Mouse (Mus musculus) lung, embryonic 15.5 days (tissue): ENCODE measurements around the gene Clip3. TPM values are rescaled to one million over a fixed set of nuclear protein-coding genes. Genes with fewer than 3 reads are reported as not detected.
A peak's percentile ranks its signal among the peaks of the same experiment; 100 is the strongest.

ENCODE experiments used
- ATAC-seq: fragments of 200-750 bp; cut with Nextera tagmentation; 2 replicates; pipeline ENCODE4 v1.8.0; 2017; ENCODE audit warnings: moderate number of reproducible peaks, borderline replicate concordance; ENCODE audit not compliant: low FRiP score, low TSS enrichment; ENCODE audit errors: extremely low read depth
- H3K27ac ChIP-seq: fragments of 300-500 bp; sonication (generic); 2 replicates; pipeline ENCODE4 v1.5.1; 2015; ENCODE audit warnings: moderate library complexity, mild to moderate bottlenecking, inconsistent platforms
- H3K27me3 ChIP-seq: fragments of 300-500 bp; sonication (generic); 2 replicates; pipeline ENCODE4 v1.6.1; 2015; ENCODE audit warnings: inconsistent platforms
- H3K36me3 ChIP-seq: fragments of 300-500 bp; sonication (generic); 2 replicates; pipeline ENCODE4 v1.6.1; 2015; ENCODE audit warnings: inconsistent platforms
- H3K4me1 ChIP-seq: fragments of 300-500 bp; sonication (generic); 2 replicates; pipeline ENCODE4 v1.6.1; 2015; ENCODE audit warnings: inconsistent platforms
- H3K4me2 ChIP-seq: fragments of 300-500 bp; sonication (generic); 2 replicates; pipeline ENCODE4 v1.6.1; 2015; ENCODE audit warnings: inconsistent platforms, mild to moderate bottlenecking, moderate library complexity
- H3K4me3 ChIP-seq: fragments of 300-500 bp; sonication (generic); 2 replicates; pipeline ENCODE4 v1.5.1; 2015; ENCODE audit warnings: mild to moderate bottlenecking, inconsistent platforms
- H3K9ac ChIP-seq: fragments of 300-500 bp; sonication (generic); 2 replicates; pipeline ENCODE4 v1.6.1; 2015; ENCODE audit warnings: inconsistent platforms
- H3K9me3 ChIP-seq: fragments of 300-500 bp; sonication (generic); 2 replicates; pipeline ENCODE4 v1.6.1; 2016; ENCODE audit warnings: inconsistent platforms
- WGBS: fragments of 180-500 bp; shearing (Covaris S2); methylation state at CpG from one replicate; pipeline ENCODE4 v1.1.7; 2015; 5-methylcytosine and 5-hydroxymethylcytosine counted together
- polyA plus RNA-seq: library from polyadenylated mRNA; unstranded; fragments of >200 nt; fragmentation: Nextera tagmentation; extraction: Ambion mirVana; gene quantifications from 2 replicates; pipeline ENCODE4 v1.2.1, GENCODE M21; 2015

Gene Clip3
- polyA plus RNA-seq: 18.6 and 18.8 TPM in 2 replicates

DNA sequence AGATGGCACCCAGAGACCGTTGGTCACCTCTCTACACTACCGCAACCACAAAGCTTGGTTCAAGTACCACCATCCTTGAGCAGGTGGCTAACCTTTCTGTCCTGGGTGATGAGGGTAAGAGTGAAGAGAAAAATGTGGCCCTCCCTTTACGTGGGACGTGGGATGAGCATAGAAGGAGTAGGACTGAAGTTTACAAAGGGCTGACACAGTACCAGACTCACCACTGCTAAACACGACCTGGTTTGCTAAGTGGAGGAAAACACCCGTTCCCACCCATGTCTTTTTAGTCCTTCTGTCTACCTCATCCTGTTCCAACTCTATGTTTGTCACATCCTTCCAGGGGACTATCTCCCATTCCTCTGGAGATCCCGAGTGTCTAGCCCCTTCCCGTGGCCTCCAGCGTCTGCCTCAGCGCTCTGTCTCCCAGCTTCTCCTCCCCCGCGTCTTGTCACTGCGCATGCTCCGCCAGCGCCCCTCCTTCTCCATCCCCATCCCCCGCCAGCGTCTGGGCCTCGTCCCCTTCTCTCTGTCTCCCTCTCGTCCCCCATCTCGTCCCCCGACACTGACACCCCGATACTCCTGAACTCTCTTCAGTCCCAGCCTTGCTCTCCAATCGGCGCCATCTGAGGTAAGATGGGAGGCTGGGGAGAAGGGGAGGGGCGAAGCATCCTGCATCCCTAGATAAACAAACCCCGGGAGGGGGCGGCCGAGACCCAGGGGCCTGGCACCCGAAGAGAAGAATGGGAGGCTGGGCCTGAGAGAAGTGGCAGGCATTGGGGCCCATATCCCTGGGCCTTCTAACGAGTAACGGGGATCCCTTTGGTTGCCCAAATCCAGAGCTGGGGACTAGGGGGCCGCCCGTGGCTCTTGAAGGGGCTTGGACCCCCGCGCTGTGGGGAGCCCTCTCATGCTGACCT is at the start of gene Clip3:
Gene Clip3, plus strand, starts transcription at position 514 of the 917 bp plus-strand sequence.
- WGBS: 7% methylated on average over 35 of the region's 35 CpGs
- Histone ChIP-seq H3K27ac (no peak within 1 kb of the TSS), H3K9ac (peak within 1 kb of the TSS; percentile 50)

DNA sequence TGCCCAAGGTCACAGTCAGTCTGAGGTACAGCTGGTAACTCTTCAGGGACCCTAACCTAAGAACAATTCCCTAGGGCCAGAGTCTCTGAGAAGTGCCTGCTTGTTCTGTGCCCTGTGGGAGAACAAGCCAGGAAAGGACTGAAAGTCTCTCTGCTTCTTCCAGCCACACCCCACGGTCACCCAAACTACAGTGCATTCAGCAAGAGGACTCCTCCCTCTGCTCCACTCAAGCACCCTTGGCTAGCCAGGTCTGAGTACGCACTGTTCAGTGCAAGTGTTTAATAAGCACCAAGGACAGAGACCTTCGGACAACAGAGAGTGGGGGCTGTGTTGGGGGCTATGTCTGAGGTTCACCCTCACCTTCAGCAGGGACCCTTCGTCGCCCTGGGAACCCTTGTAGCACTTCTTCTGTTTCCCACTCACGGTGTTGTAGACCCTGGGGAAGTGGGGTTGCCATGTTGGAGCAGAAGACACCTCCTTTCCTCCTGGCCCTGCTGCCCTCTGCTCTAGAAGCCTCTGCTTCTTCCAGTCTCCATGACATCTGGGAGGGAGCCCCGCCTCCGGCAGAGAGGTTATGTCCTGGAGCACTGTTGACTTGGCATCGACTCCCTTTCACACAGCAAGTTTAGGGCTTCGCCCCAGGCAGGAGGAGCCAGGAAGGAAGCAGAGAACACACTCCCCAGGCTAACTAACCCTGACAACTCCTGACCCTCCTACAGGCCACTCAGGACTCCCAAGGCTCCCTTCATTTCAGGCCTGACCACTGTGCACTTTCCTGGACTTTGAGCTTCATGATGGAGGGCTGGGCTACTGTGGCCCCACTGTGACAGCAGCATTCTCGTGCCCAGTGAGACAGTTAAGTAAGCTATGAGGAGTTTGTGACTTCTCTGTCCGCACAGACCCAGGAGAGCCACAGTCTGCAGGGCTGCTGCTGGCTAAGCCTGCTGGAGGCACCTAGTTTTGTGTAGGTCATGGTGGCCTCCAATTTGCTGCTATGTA is 39.3 kb upstream of the Clip3 start:
- ATAC-seq: peak; percentile 39; the same call in 1 of the 2 replicates

More for the DNA sequence above, at the start of gene Clip3:
- H3K4me2 ChIP-seq: peak within 1 kb of the TSS; percentile 59
- no peaks in the 10 kb centered on the region for H3K36me3 ChIP-seq
- ATAC-seq: peak; percentile 85; the same call in 1 of the 2 replicates
- no peaks in the 10 kb centered on the region for H3K9me3 ChIP-seq
- H3K4me3 ChIP-seq: peak within 1 kb of the TSS; percentile 62
- H3K4me1 ChIP-seq: no peaks in the 10 kb centered on the region; the same call in none of the 2 replicates
- H3K27me3 ChIP-seq: no peaks in the 10 kb centered on the region

DNA sequence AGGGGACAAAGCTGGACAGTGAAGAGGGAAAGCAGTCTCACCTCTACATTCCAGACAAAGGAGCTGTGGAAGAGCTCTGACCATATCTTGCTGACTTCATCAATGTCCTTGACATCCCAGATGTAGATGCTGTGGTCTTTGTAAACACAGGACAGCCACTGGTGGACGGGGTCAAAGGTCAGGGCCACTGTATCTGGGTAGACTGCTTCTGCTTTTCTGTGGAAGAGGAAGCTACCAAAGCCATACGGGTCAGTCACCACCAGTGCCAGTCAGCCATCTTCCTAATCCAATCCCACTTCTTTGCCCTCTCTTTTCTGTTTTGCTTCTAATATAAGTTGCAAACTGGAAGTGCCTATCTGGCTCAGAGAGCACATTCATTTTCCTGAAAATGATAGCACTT is 26.5 kb upstream of the Clip3 start:
- Histone ChIP-seq H3K27me3 (no peaks in the 10 kb centered on the region), H3K4me2 (no peak overlapping the region), H3K9me3 (no peaks in the 10 kb centered on the region), H3K36me3 (peaks cover 29% of the 10 kb centered on the region), H3K9ac (no peak overlapping the region), H3K4me3 (no peak overlapping the region), H3K4me1 (no peaks in the 10 kb centered on the region), H3K27ac (no peak overlapping the region)
- WGBS: 61% methylated on average over 2 of the region's 2 CpGs
- ATAC-seq: no peak

More for the DNA sequence above, 39.3 kb upstream of the Clip3 start:
- no peak overlapping the region for H3K4me3 ChIP-seq
- WGBS: 72% methylated on average over 12 of the region's 12 CpGs
- no peak overlapping the region for H3K9ac ChIP-seq
- H3K27me3 ChIP-seq: no peaks in the 10 kb centered on the region
- no peak overlapping the region for H3K27ac ChIP-seq
- H3K4me2 ChIP-seq: no peak overlapping the region
- no peaks in the 10 kb centered on the region for H3K9me3 ChIP-seq
- 0 out of 2 replicates have a peak, but pooled peaks cover 6% of the 10 kb centered on the region for H3K36me3 ChIP-seq
- H3K4me1 ChIP-seq: no peaks in the 10 kb centered on the region

DNA sequence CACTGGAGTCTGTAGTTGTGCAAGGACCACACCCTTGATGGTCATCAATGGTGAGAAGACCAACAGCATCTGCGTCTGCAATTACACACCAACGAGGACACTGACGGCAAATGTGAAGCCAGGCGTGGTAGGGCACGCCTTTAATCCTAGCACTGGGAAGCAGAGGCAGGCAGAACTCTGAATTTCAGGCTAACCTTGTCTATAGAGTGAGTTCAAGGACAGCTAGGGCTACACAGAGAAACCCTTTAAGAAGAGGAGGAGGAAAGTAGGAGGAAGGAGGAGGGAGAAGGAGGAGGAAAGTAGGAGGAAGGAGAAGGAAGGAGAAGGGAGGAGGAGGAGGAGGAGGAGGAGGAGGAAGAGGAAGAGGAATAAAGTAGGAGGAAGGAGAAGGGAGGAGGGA is 26.0 kb upstream of the Clip3 start:
- Histone ChIP-seq H3K4me2 (no peak overlapping the region), H3K9ac (no peak overlapping the region), H3K27me3 (no peaks in the 10 kb centered on the region), H3K9me3 (no peaks in the 10 kb centered on the region), H3K4me3 (no peak overlapping the region), H3K36me3 (peaks cover 29% of the 10 kb centered on the region), H3K27ac (no peak overlapping the region), H3K4me1 (no peaks in the 10 kb centered on the region)
- ATAC-seq: no peak
- 85% methylated on average over 5 of the region's 5 CpGs for WGBS

DNA sequence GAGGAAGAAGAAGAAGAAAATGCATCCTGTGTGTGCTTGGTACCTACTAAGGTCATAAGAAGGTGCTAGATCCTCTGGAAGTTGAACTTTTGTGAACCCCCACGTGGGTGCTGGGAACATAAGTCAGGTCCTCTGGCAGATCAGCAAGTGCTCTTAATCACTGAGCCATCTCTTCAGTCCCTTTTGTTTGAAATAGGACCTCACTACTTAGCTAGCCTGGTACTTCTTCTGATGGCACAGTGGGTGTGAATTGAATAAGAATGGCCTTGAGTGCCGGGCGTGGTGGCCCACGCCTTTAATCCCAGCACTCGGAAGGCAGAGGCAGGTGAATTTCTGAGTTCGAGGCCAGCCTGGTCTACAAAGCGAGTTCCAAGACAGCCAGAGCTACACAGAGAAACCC is 25.6 kb upstream of the Clip3 start:
- H3K9me3 ChIP-seq: no peaks in the 10 kb centered on the region
- H3K27me3 ChIP-seq: no peaks in the 10 kb centered on the region
- no peak overlapping the region for H3K9ac ChIP-seq
- no peak overlapping the region for H3K27ac ChIP-seq
- WGBS: 88% methylated on average over 7 of the region's 7 CpGs
- H3K4me1 ChIP-seq: no peaks in the 10 kb centered on the region
- no peak overlapping the region for H3K4me3 ChIP-seq
- ATAC-seq: no peak
- H3K4me2 ChIP-seq: no peak overlapping the region
- H3K36me3 ChIP-seq: peaks cover 29% of the 10 kb centered on the region

DNA sequence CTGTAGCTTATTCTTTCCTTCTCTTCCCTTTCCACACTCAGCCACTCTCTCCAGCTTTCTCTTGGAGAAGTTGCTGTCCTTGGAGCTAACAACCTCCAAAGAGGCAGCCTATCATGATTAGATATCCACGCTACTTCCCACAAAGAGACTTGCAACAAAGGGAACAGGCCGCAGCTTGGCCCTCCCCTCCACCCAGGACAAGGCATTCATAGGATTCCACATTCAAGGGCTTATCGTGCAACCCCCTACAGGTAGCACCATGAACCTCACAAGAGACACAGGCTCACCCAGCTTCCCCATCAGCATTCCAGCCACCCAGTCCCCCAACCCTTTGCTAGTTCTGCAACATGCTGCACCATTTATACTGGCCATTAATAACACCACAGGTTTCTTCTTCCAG is 24.7 kb upstream of the Clip3 start:
- no peaks in the 10 kb centered on the region for H3K27me3 ChIP-seq
- peaks cover 28% of the 10 kb centered on the region for H3K36me3 ChIP-seq
- 77% methylated on average over 3 of the region's 3 CpGs for WGBS
- no peaks in the 10 kb centered on the region for H3K4me1 ChIP-seq
- no peak overlapping the region for H3K27ac ChIP-seq
- H3K9me3 ChIP-seq: no peaks in the 10 kb centered on the region
- no peak overlapping the region for H3K4me2 ChIP-seq
- ATAC-seq: no peak
- H3K9ac ChIP-seq: no peak overlapping the region
- no peak overlapping the region for H3K4me3 ChIP-seq

DNA sequence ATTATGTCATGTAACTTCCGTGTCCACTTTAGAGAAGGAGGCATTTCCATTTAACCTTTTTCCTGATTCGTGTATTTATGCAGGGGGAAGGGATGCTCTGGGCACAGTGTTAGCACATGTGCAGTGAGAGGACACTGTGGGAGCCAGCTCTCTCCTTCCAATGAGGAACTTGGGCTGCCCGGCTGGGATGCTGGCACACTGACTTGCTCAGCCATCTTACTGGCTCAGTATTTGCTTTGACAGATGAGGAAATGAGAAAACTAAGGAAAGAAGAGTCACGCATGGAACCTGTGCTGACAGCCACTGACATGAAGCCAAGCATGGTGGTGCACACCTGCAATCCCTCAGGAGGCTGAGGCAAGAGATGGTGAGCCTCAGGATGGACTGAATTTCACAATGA is 21.9 kb upstream of the Clip3 start:
- no peak overlapping the region for H3K9ac ChIP-seq
- H3K27ac ChIP-seq: no peak overlapping the region
- H3K9me3 ChIP-seq: no peaks in the 10 kb centered on the region
- H3K27me3 ChIP-seq: no peaks in the 10 kb centered on the region
- H3K4me2 ChIP-seq: no peak overlapping the region
- H3K4me3 ChIP-seq: no peak overlapping the region
- H3K4me1 ChIP-seq: no peaks in the 10 kb centered on the region
- no peak for ATAC-seq
- H3K36me3 ChIP-seq: peaks cover 22% of the 10 kb centered on the region
- WGBS: 86% methylated on average over 4 of the region's 4 CpGs

DNA sequence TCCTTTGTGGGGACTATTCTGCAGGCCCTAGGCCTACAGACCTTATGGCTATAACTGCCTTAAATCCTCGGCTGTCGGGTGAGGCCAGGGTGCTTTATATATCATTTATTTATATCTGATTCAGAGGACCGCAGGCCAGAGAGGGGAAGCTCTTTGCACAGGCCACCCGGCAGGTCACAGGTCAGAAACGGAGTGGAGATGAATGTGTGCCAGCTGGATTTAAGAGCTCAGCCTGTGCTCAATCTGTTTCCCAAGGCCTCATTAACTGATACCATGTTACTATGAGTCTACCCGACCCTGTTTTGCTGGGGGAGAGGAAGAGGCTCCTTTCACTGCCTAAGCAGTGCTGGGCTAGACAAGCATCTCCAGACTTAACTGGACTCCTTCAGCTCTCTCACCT is 17.1 kb upstream of the Clip3 start:
- ATAC-seq: no peak
- H3K9me3 ChIP-seq: no peaks in the 10 kb centered on the region
- H3K4me3 ChIP-seq: no peak overlapping the region
- H3K27me3 ChIP-seq: no peaks in the 10 kb centered on the region
- no peak overlapping the region for H3K27ac ChIP-seq
- H3K4me1 ChIP-seq: peaks cover 6% of the 10 kb centered on the region
- H3K9ac ChIP-seq: no peak overlapping the region
- WGBS: 33% methylated on average over 6 of the region's 6 CpGs
- H3K36me3 ChIP-seq: 0 out of 2 replicates have a peak, but pooled peaks cover 4% of the 10 kb centered on the region
- H3K4me2 ChIP-seq: no peak overlapping the region

DNA sequence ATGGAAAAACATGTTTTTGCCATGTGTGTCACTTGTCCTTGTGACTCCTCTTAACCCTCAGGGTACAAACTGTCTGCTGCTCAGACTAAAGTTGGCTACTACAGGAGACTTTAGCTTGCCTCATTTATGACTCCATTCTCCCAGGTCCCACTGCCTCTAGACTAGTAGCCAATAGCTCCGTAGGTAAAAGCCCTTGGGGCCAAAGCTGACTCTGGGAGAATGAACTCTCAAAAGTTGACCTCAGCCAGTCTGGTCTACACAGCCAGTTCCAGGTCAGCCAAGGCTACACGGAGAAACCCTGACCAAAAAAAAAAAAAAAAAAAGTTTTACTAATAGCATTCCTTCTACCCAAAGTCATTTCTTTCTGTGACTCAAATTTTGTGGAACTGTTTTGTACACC is 12.6 kb upstream of the Clip3 start:
- no peak for ATAC-seq
- Histone ChIP-seq H3K4me3 (peak overlapping the region; percentile 85), H3K27ac (no peak overlapping the region), H3K9me3 (no peaks in the 10 kb centered on the region), H3K36me3 (no peaks in the 10 kb centered on the region), H3K27me3 (no peaks in the 10 kb centered on the region), H3K4me1 (peaks cover 15% of the 10 kb centered on the region), H3K9ac (0 out of 2 replicates have a peak overlapping the region, but pooled peaks have one; percentile 54), H3K4me2 (peak overlapping the region; percentile 86)
- WGBS: 43% methylated on average over 2 of the region's 2 CpGs

DNA sequence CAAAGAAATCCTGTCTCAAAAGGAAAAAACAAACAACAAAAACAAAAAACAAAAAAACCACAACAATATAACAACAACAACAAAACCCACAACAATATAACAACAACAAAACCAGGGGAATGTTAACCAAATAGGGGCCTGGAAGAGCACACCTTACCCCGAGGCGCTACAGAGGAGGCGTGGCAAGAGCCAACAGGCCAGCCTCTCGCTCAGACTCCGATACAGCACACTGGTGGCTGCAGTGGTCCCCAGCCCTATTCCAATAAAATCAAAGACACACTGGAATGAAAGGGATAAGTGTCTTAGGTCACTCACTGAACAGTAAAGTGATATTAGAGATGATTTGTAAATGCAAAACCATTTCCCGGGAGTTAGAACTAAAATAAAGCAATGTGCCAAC is 12.0 kb upstream of the Clip3 start:
- peak overlapping the region; percentile 98 for H3K27ac ChIP-seq
- no peaks in the 10 kb centered on the region for H3K9me3 ChIP-seq
- H3K9ac ChIP-seq: peak overlapping the region; percentile 54
- WGBS: 0% methylated on average over 6 of the region's 6 CpGs
- H3K4me2 ChIP-seq: peak overlapping the region; percentile 86
- no peaks in the 10 kb centered on the region for H3K36me3 ChIP-seq
- H3K27me3 ChIP-seq: no peaks in the 10 kb centered on the region
- no peak for ATAC-seq
- H3K4me1 ChIP-seq: peaks cover 15% of the 10 kb centered on the region
- H3K4me3 ChIP-seq: peak overlapping the region; percentile 85

DNA sequence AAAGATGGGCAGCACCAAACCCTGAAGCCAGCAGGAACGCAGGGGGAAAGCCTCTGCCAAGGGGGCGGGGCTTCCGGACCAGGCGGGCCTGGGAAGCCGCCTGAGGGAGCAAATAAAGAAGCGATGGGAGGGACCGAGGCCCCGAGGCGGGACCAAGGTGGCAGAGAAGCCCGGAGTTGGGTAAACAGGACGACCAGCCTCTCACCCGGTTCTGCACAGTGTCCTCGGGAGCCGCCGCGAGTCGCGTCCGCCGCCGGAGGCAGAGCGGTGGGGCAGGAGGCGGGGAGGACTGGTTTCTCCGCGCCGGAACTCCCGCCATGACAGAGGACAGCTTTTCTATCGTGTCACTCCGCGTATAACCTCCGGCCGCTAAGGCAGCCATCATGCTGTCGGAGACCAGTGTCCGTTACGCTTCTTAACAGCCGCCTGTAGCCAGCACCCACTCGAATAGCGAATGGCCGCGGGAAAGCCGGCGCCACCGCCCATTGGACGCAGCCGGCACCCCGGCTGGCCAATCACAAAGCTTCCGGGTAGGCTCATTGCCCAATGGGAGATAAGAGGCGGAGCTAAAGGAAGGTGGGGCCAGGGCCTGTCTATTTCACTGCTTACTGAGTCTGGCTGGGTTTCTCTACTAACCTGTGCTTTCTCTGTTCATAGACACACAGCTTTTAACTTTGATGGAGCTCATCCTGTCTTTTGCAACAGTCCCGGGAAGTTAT is 11.4 kb upstream of the Clip3 start, which contains the start of the genes Thap8 and Wdr62:
Gene Thap8, plus strand, starts transcription at position 144 of the 719 bp plus-strand sequence.
Gene Wdr62, minus strand, starts transcription at position 469 of the 719 bp plus-strand sequence.
- H3K27ac ChIP-seq: peak within 1 kb of the TSS; percentile 98
- H3K9me3 ChIP-seq: no peaks in the 10 kb centered on the region
- peak; percentile 94 for ATAC-seq
- H3K4me3 ChIP-seq: peak within 1 kb of the TSS; percentile 85
- no peaks in the 10 kb centered on the region for H3K36me3 ChIP-seq
- H3K9ac ChIP-seq: peak within 1 kb of the TSS; percentile 54
- H3K4me1 ChIP-seq: peaks cover 15% of the 10 kb centered on the region
- WGBS: under 1% methylated on average over 49 of the region's 49 CpGs
- H3K4me2 ChIP-seq: peak within 1 kb of the TSS; percentile 86
- H3K27me3 ChIP-seq: no peaks in the 10 kb centered on the region
